Mouse (Mus musculus): ENCODE data around the gene Gm29776.

Gm29776 gene

GRCm38 (mm10) chr14:54650621-54651454 lies 47.8 kb downstream of the Gm29776 start:
- peak; percentile 87 for DNase-seq (ENCODE audit: low read depth, low spot score)

GRCm38 (mm10) chr14:54647900-54648299 lies 50.7 kb downstream of the Gm29776 start:
- DNase-seq (ENCODE audit: low read depth, low spot score): no peak

GRCm38 (mm10) chr14:54646898-54647636 lies 51.6 kb downstream of the Gm29776 start:
- DNase-seq (ENCODE audit: low read depth, low spot score): no peak

- DNase-seq (ENCODE audit: low read depth, low spot score): no peak
Measured at GRCm38 (mm10) chr14:54646455-54646854, 52.2 kb downstream of the Gm29776 start.

- no peak for DNase-seq (ENCODE audit: low read depth, low spot score)
Measured at GRCm38 (mm10) chr14:54644294-54644693, 54.3 kb downstream of the Gm29776 start.

- no peak for DNase-seq (ENCODE audit: low read depth, low spot score)
Measured at GRCm38 (mm10) chr14:54643011-54643410, 55.6 kb downstream of the Gm29776 start.

All from retina, postnatal 7 days (tissue).